Mouse (Mus musculus): ENCODE results near the gene Ripor3.
"Not testable (repeated sequence)": the region's sequence is repeated elsewhere in the genome, so short reads cannot be mapped to it uniquely, and the experiment has no call there.

Ripor3 gene

GRCm38 (mm10) chr2:168009936-168010668, at the start of gene Ripor3:
TSS of gene Ripor3 (minus strand) at chr2:168010618.
- DNase-seq, result peak; percentile 34

- no peak for DNase-seq
These were observed 48.9 kb upstream of the Ripor3 start for GRCm38 (mm10) chr2:168059200-168059790.

GRCm38 (mm10) chr2:168058488-168059199, 48.2 kb upstream of the Ripor3 start:
- DNase-seq, result no peak

GRCm38 (mm10) chr2:168057876-168058275, 47.5 kb upstream of the Ripor3 start:
- DNase-seq, result not testable (repeated sequence)

DNA sequence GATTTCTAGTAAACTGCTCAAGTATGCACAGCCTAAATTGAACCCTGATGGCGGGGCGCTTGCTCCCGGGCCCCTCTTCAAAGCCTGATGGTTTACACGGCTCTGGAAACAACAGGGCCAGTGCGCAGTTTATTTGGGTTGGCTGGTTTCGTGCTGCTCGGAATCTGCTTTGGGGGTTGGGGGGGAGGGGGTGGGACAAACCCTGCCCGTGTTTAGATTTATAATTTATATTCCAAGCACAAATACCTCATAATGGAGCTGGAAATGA, 46.2 kb upstream of the Ripor3 start:
- DNase-seq, result no peak

DNA sequence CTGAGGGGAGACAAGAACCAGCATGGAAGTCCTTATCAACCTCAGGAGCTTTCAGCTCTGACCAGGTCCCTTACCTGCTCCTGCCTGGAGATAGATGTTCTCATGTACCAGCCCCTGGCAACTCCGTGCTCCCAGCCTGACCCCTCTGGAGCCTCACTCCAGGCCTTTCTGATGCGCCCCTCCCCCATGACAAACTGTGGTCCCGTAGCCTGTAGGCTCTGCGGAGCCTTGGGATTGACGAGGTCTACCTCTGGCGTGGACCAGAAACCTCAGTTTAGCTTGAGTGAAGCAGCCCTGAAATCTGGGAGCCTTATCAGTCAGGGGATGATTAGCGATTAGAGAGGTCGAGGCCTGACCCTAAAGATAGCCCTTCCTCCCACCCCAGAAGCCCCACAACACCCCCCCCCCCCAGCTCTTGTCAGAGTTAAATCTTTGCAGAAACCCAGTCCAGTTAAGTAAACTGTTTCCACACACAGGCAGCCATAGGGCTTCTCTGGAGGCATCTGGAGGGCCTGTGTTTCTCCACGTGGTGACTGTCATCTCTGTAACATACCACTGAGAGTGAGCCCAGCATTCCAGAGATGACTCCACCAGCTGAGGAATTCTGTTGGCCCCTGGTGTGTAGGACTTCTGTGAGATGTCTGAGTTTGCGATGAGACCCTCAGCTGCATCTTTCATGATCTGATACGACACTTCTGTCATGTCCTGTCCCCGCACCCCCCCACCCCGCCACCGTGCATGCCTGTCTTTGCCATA, 45.7 kb upstream of the Ripor3 start:
- no peak for DNase-seq

DNA sequence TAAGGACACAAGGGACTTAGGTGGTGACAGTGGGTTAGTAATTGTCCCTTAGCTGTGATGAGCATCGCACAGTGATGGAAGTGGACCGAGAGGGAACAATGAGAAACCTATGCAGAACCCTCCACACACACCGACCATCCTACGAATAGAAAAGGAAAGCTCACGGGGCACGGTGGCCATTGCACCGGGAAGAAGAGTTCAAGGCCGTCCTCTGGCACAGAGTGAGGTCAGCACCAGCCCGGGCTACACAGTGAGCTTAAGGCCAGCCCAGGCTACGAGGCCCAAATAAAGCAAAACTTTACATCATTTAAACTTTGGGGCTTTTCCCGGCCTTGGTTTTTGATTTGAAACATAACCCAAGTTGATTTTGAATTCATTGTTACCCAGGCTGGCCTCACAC, 43.7 kb upstream of the Ripor3 start:
- no peak for DNase-seq

DNA sequence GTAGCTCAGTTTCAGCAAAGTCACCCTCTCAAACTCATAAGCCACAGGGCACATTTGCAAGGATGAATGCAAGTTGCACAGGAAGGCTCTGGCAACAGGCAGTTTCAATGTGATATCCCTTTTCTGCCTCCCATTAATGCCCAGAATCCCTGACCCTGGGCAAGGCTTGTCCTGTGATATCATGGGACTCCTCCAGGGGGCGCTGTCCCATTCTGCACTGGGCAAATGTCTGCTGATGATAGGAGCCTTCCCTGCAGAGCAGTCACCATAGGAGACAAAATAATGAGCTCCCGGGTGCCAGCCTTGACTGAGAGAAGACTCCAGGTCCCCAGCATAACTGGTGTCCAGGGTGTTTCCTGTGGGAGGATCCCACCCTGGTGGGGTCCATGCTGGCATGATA, 42.3 kb upstream of the Ripor3 start:
- DNase-seq, result no peak

DNA sequence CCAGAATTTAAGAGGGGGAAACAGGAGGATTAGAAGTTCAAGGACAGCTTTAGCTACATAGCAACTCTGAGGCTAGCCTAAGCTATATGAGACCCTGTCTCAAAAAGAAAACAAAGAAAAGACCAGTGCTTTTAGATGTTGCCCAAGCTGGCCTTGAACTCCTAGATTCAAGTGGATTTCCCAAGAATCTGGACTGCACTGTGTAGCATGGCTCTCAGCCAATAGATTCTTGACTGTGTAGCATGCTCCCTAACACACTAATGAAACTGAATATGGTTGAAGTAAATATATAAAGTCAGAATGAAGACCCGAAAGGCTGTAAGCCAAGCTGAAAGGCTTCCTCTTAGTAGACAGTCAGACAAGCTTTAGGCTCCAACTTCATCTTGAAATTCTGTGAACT, 41.7 kb upstream of the Ripor3 start:
- no peak for DNase-seq

GRCm38 (mm10) chr2:168050000-168050942, 39.9 kb upstream of the Ripor3 start:
- no peak for DNase-seq

DNA sequence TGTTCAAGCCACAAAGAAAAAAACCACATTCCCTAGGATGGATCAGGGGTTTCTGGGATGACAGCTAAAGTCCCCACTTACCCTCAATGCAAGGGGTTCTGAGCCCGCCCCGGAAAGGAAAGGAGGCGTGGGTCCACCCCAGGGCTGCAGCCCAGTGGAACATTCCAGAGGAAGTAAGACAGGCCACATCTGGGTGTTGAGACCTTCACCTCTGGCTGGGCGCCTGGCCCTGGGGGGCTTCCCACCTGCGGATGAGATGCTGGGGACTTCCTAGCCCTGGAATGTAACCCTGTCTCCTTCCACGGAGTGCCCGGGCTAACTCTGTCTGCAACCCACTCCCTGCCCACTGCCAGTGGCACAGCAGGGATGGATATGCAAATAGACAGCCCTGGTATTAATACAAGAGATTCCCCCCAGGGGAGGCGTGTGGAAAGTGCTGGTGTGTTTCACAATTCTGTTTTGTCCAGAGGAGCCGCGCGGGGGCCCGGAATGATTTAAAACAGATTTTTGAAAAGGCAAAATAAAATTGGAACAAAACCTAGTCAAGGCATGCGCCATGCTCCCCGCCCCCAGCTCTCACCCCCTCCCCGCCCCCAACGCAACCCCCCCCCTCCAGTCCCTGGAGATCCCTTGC, 38.7 kb upstream of the Ripor3 start:
- DNase-seq, result no peak

GRCm38 (mm10) chr2:168046467-168046866, 36.0 kb upstream of the Ripor3 start:
- no peak for DNase-seq

DNA sequence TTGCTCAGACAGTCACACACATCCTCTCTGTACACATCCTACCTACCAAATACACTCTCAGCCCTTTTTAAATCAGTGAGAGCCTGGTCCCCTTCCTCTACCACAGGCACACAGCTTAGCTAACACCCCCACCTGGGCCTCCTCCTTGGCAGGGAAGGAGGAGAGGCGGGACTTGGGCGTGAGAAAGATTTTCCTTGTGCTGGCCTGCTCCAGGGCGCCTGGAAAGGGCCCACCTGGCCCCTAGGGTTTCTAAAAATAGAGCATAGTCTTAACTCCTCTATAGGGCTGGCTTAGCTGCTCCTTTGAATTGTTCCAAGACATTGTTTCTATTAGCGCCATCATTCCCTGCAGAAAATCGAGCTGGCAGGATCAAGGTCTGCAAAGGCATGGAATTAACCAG, 35.4 kb upstream of the Ripor3 start:
- DNase-seq, result no peak

- no peak for DNase-seq
These were observed 34.9 kb upstream of the Ripor3 start for GRCm38 (mm10) chr2:168045357-168045756.

GRCm38 (mm10) chr2:168044681-168045287, 34.4 kb upstream of the Ripor3 start:
- no peak for DNase-seq

DNA sequence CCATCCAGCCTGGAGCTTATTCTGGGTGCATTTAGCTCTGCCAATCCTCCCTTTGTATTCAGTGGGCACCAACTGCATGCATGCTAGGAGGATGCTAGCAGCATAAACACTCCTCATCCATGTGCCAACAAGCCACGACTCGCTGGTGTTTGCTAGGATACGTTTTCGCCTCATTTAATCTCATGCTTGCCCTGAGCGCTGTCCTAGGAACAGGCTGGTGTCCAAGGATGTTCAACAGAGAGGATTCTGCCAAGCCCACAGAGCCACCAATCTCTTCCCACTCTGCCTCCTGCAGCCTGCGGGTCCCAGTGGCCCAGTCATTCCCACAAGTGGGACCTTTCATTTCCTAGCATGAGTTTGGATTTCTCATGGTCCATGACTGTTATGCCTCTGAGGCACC, 31.6 kb upstream of the Ripor3 start:
- no peak for DNase-seq

GRCm38 (mm10) chr2:168040751-168041150, 30.3 kb upstream of the Ripor3 start:
- no peak for DNase-seq

DNA sequence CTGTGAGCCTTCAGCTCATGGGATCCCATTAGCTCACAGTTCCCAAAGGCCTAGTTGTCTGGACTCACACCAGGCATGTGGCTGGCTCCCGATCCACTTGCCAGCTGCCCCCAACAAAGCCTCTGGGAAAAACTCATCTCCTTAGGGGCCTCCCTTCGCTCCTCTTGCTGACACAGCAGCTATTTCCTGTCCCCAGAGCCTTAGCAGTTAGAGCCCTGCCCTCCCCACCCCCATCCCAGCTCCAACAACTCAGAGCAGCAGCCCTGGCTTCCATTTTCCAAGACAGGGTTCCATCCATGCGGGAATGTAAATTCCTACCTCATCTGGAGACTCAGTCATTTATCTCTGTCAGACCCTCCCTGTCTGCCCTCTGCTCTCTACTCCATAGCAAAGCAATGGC, 26.6 kb upstream of the Ripor3 start:
- DNase-seq, result no peak

- no peak for DNase-seq
These were observed 25.5 kb upstream of the Ripor3 start for GRCm38 (mm10) chr2:168035907-168036306.

GRCm38 (mm10) chr2:168033905-168034304, 23.5 kb upstream of the Ripor3 start:
- no peak for DNase-seq

GRCm38 (mm10) chr2:168031842-168032241, 21.4 kb upstream of the Ripor3 start:
- DNase-seq, result no peak

- DNase-seq, result no peak
These were observed 18.0 kb upstream of the Ripor3 start for GRCm38 (mm10) chr2:168028376-168028775.
